Mouse (Mus musculus) heart, adult 9 months (tissue): ENCODE data around the gene Zfp281.

ENCODE experiments used
- DNase-seq, 2 experiments: peaks; one replicate each; pipeline ENCODE4 v3.0.0; 2022; ENCODE audit warnings: low spot score in 2 of 2

Gene Zfp281

GRCm38 (mm10) chr1:136658456-136659227 is 33.9 kb downstream of the Zfp281 start:
- no peak for DNase-seq

- DNase-seq = no peak
Observed at GRCm38 (mm10) chr1:136659337-136659736, 34.6 kb downstream of the Zfp281 start.

GRCm38 (mm10) chr1:136659917-136660316 is 35.2 kb downstream of the Zfp281 start:
- DNase-seq = no peak

- DNase-seq = no peak
Observed at GRCm38 (mm10) chr1:136661511-136661910, 36.8 kb downstream of the Zfp281 start.

GRCm38 (mm10) chr1:136661939-136662563 is 37.4 kb downstream of the Zfp281 start:
- no peak for DNase-seq

GRCm38 (mm10) chr1:136664921-136665582 is 40.4 kb downstream of the Zfp281 start:
- DNase-seq = no peak

- no peak for DNase-seq
Observed at GRCm38 (mm10) chr1:136666513-136666912, 41.8 kb downstream of the Zfp281 start.

- no peak for DNase-seq
Observed at GRCm38 (mm10) chr1:136669926-136670325, 45.2 kb downstream of the Zfp281 start.

GRCm38 (mm10) chr1:136670421-136670820 is 45.7 kb downstream of the Zfp281 start:
- DNase-seq = peak; percentile 14 to 23

GRCm38 (mm10) chr1:136671767-136672434 is 47.2 kb downstream of the Zfp281 start:
- no peak for DNase-seq

- no peak for DNase-seq
Observed at GRCm38 (mm10) chr1:136672564-136672963, 47.9 kb downstream of the Zfp281 start.

- DNase-seq = no peak
Observed at GRCm38 (mm10) chr1:136673293-136673692, 48.6 kb downstream of the Zfp281 start.

- no peak for DNase-seq
Observed at GRCm38 (mm10) chr1:136674548-136675455, 50.1 kb downstream of the Zfp281 start.

- DNase-seq = no peak
Observed at GRCm38 (mm10) chr1:136675736-136676444, 51.2 kb downstream of the Zfp281 start.

GRCm38 (mm10) chr1:136676445-136676755 is 51.7 kb downstream of the Zfp281 start:
- no peak for DNase-seq

GRCm38 (mm10) chr1:136677847-136678325 is 53.2 kb downstream of the Zfp281 start:
- DNase-seq = no peak

GRCm38 (mm10) chr1:136678836-136679235 is 54.1 kb downstream of the Zfp281 start:
- DNase-seq = no peak
